Mouse (Mus musculus): ENCODE results near the gene Aldh1l1. TPM values are rescaled to one million over a fixed set of nuclear protein-coding genes. Genes with fewer than 3 reads are reported as not detected.
"Not testable (repeated sequence)": the region's sequence is repeated elsewhere in the genome, so short reads cannot be mapped to it uniquely, and the experiment has no call there.

The Aldh1l1 gene
- polyA plus RNA-seq, 1 experiment from 2014 or later, result 1.2 TPM

- H3K9me3 ChIP-seq (replicated peaks; ENCODE audit: control insufficient read depth, low read length), result no peaks in the 10 kb centered on the region
- no peaks in the 10 kb centered on the region; the same call in 1 of the 2 replicates for H3K36me3 ChIP-seq (ENCODE audit: control insufficient read depth, insufficient read depth, low read length)
- no peaks in the 10 kb centered on the region for H3K27me3 ChIP-seq (ENCODE audit: control insufficient read depth, insufficient read depth, low read length)
- no peak overlapping the region for H3K4me3 ChIP-seq (ENCODE audit: low read depth, low read length)
- H3K9ac ChIP-seq (ENCODE audit: low read depth, low read length), result no peak overlapping the region
- H3K4me1 ChIP-seq (ENCODE audit: control insufficient read depth, insufficient read depth, low read length), result no peaks in the 10 kb centered on the region; the same call in 1 of the 2 replicates
- WGBS (ENCODE audit: insufficient replicate concordance), result 81% methylated on average over 6 of the region's 6 CpGs
- no peak overlapping the region for H3K27ac ChIP-seq (ENCODE audit: low read depth, low read length)
- no peak overlapping the region for H3K4me2 ChIP-seq
- no peak for ATAC-seq (replicated peaks; ENCODE audit: insufficient number of reproducible peaks, low FRiP score, low TSS enrichment)
Observed at GRCm38 (mm10) chr6:90629506-90629905, 143.3 kb downstream of the Aldh1l1 start.

- Histone ChIP-seq H3K9ac (ENCODE audit: low read depth, low read length) (no peak overlapping the region), H3K27me3 (ENCODE audit: control insufficient read depth, insufficient read depth, low read length) (no peaks in the 10 kb centered on the region), H3K36me3 (ENCODE audit: control insufficient read depth, insufficient read depth, low read length) (no peaks in the 10 kb centered on the region; the same call in 1 of the 2 replicates), H3K4me2 (no peak overlapping the region), H3K4me1 (ENCODE audit: control insufficient read depth, insufficient read depth, low read length) (no peaks in the 10 kb centered on the region), H3K27ac (ENCODE audit: low read depth, low read length) (no peak overlapping the region), H3K9me3 (replicated peaks; ENCODE audit: control insufficient read depth, low read length) (no peaks in the 10 kb centered on the region), H3K4me3 (ENCODE audit: low read depth, low read length) (no peak overlapping the region)
- ATAC-seq (replicated peaks; ENCODE audit: insufficient number of reproducible peaks, low FRiP score, low TSS enrichment), result no peak
- WGBS (ENCODE audit: insufficient replicate concordance), result 84% methylated on average over 7 of the region's 7 CpGs
Observed at GRCm38 (mm10) chr6:90630427-90630826, 144.2 kb downstream of the Aldh1l1 start.

DNA sequence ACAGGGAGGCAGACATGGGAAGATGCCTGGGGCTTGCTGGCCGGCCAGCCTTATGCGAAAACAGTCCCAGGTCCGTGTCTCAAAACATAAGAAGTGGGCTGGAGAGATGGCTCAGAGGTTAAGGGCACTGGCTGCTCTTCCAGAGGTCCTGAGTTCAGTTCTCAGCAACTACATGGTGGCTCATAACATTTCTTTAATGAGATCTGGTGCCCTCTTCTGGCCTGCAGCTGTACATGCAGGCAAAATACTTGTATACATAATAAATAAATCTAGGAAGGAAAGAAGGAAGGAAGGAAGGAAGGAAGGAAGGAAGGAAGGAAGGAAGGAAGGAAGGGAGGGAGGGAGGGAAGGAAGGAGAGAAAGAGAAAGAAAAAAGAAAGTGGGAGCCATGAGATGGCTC lies 146.3 kb downstream of the Aldh1l1 start:
- H3K4me3 ChIP-seq (ENCODE audit: low read depth, low read length); H3K27me3 ChIP-seq (ENCODE audit: control insufficient read depth, insufficient read depth, low read length); H3K9ac ChIP-seq (ENCODE audit: low read depth, low read length); H3K9me3 ChIP-seq (replicated peaks; ENCODE audit: control insufficient read depth, low read length); H3K36me3 ChIP-seq (ENCODE audit: control insufficient read depth, insufficient read depth, low read length); H3K27ac ChIP-seq (ENCODE audit: low read depth, low read length); H3K4me2 ChIP-seq; ATAC-seq (replicated peaks; ENCODE audit: insufficient number of reproducible peaks, low FRiP score, low TSS enrichment); H3K4me1 ChIP-seq (ENCODE audit: control insufficient read depth, insufficient read depth, low read length): not testable (repeated sequence)
- 76% methylated on average over 3 of the region's 3 CpGs for WGBS (ENCODE audit: insufficient replicate concordance)

DNA sequence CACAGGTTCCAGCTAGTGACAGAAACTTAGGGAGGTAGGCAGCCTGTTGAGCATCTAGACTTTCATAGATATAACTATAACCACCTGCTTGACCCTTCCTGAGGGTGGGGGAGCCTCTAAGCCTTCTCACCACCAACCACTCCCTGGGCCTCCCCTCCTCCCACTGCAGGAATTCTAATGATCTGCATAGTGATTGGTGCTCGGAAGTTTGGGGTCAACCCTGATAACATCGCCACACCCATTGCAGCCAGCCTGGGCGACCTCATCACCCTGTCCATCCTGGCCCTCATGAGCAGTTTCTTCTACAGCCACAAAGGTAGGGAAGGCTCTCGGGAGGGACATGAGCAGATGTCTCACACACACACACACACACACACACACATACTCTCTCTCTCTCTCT lies 148.9 kb downstream of the Aldh1l1 start:
- Histone ChIP-seq H3K4me1 (ENCODE audit: control insufficient read depth, insufficient read depth, low read length) (no peaks in the 10 kb centered on the region), H3K27ac (ENCODE audit: low read depth, low read length) (no peak overlapping the region), H3K4me3 (ENCODE audit: low read depth, low read length) (no peak overlapping the region), H3K36me3 (ENCODE audit: control insufficient read depth, insufficient read depth, low read length) (no peaks in the 10 kb centered on the region), H3K27me3 (ENCODE audit: control insufficient read depth, insufficient read depth, low read length) (no peaks in the 10 kb centered on the region), H3K9me3 (replicated peaks; ENCODE audit: control insufficient read depth, low read length) (no peaks in the 10 kb centered on the region), H3K9ac (ENCODE audit: low read depth, low read length) (no peak overlapping the region), H3K4me2 (no peak overlapping the region)
- ATAC-seq (replicated peaks; ENCODE audit: insufficient number of reproducible peaks, low FRiP score, low TSS enrichment), result no peak
- WGBS (ENCODE audit: insufficient replicate concordance), result 35% methylated on average over 4 of the region's 4 CpGs

GRCm38 (mm10) chr6:90635611-90636010 lies 149.4 kb downstream of the Aldh1l1 start:
- H3K4me1 ChIP-seq (ENCODE audit: control insufficient read depth, insufficient read depth, low read length), result no peaks in the 10 kb centered on the region
- H3K9me3 ChIP-seq (replicated peaks; ENCODE audit: control insufficient read depth, low read length), result no peaks in the 10 kb centered on the region
- no peak overlapping the region for H3K27ac ChIP-seq (ENCODE audit: low read depth, low read length)
- H3K36me3 ChIP-seq (ENCODE audit: control insufficient read depth, insufficient read depth, low read length), result no peaks in the 10 kb centered on the region
- 76% methylated on average over 3 of the region's 3 CpGs for WGBS (ENCODE audit: insufficient replicate concordance)
- H3K4me2 ChIP-seq, result no peak overlapping the region
- H3K4me3 ChIP-seq (ENCODE audit: low read depth, low read length), result no peak overlapping the region
- no peak for ATAC-seq (replicated peaks; ENCODE audit: insufficient number of reproducible peaks, low FRiP score, low TSS enrichment)
- no peaks in the 10 kb centered on the region for H3K27me3 ChIP-seq (ENCODE audit: control insufficient read depth, insufficient read depth, low read length)
- no peak overlapping the region for H3K9ac ChIP-seq (ENCODE audit: low read depth, low read length)

- no peaks in the 10 kb centered on the region for H3K9me3 ChIP-seq (replicated peaks; ENCODE audit: control insufficient read depth, low read length)
- no peak overlapping the region for H3K9ac ChIP-seq (ENCODE audit: low read depth, low read length)
- no peak for ATAC-seq (replicated peaks; ENCODE audit: insufficient number of reproducible peaks, low FRiP score, low TSS enrichment)
- WGBS (ENCODE audit: insufficient replicate concordance), result 79% methylated on average over 3 of the region's 3 CpGs
- no peaks in the 10 kb centered on the region for H3K27me3 ChIP-seq (ENCODE audit: control insufficient read depth, insufficient read depth, low read length)
- no peak overlapping the region for H3K27ac ChIP-seq (ENCODE audit: low read depth, low read length)
- H3K36me3 ChIP-seq (ENCODE audit: control insufficient read depth, insufficient read depth, low read length), result no peaks in the 10 kb centered on the region; the same call in 1 of the 2 replicates
- no peaks in the 10 kb centered on the region for H3K4me1 ChIP-seq (ENCODE audit: control insufficient read depth, insufficient read depth, low read length)
- H3K4me2 ChIP-seq, result no peak overlapping the region
- H3K4me3 ChIP-seq (ENCODE audit: low read depth, low read length), result no peak overlapping the region
Observed at GRCm38 (mm10) chr6:90643057-90643456, 156.8 kb downstream of the Aldh1l1 start.

GRCm38 (mm10) chr6:90644965-90645364 lies 158.7 kb downstream of the Aldh1l1 start:
- no peak overlapping the region for H3K9ac ChIP-seq (ENCODE audit: low read depth, low read length)
- H3K4me1 ChIP-seq (ENCODE audit: control insufficient read depth, insufficient read depth, low read length), result no peaks in the 10 kb centered on the region
- WGBS (ENCODE audit: insufficient replicate concordance), result 77% methylated on average over 4 of the region's 4 CpGs
- H3K27ac ChIP-seq (ENCODE audit: low read depth, low read length), result no peak overlapping the region
- no peak overlapping the region for H3K4me2 ChIP-seq
- ATAC-seq (replicated peaks; ENCODE audit: insufficient number of reproducible peaks, low FRiP score, low TSS enrichment), result no peak
- H3K36me3 ChIP-seq (ENCODE audit: control insufficient read depth, insufficient read depth, low read length), result no peaks in the 10 kb centered on the region; the same call in 1 of the 2 replicates
- H3K27me3 ChIP-seq (ENCODE audit: control insufficient read depth, insufficient read depth, low read length), result no peaks in the 10 kb centered on the region
- no peak overlapping the region for H3K4me3 ChIP-seq (ENCODE audit: low read depth, low read length)
- H3K9me3 ChIP-seq (replicated peaks; ENCODE audit: control insufficient read depth, low read length), result no peaks in the 10 kb centered on the region

- ATAC-seq (replicated peaks; ENCODE audit: insufficient number of reproducible peaks, low FRiP score, low TSS enrichment), result no peak
- WGBS (ENCODE audit: insufficient replicate concordance), result 89% methylated on average over 6 of the region's 6 CpGs
Observed at GRCm38 (mm10) chr6:90648391-90648790, 162.2 kb downstream of the Aldh1l1 start.

GRCm38 (mm10) chr6:90649279-90649678 lies 163.1 kb downstream of the Aldh1l1 start:
- H3K36me3 ChIP-seq (ENCODE audit: control insufficient read depth, insufficient read depth, low read length), result no peaks in the 10 kb centered on the region; the same call in 1 of the 2 replicates
- no peak overlapping the region for H3K27ac ChIP-seq (ENCODE audit: low read depth, low read length)
- no peak overlapping the region for H3K9ac ChIP-seq (ENCODE audit: low read depth, low read length)
- WGBS (ENCODE audit: insufficient replicate concordance), result 58% methylated on average over 4 of the region's 4 CpGs
- H3K4me2 ChIP-seq, result no peak overlapping the region
- no peak for ATAC-seq (replicated peaks; ENCODE audit: insufficient number of reproducible peaks, low FRiP score, low TSS enrichment)
- no peaks in the 10 kb centered on the region for H3K27me3 ChIP-seq (ENCODE audit: control insufficient read depth, insufficient read depth, low read length)
- no peaks in the 10 kb centered on the region for H3K4me1 ChIP-seq (ENCODE audit: control insufficient read depth, insufficient read depth, low read length)
- no peak overlapping the region for H3K4me3 ChIP-seq (ENCODE audit: low read depth, low read length)
- H3K9me3 ChIP-seq (replicated peaks; ENCODE audit: control insufficient read depth, low read length), result no peaks in the 10 kb centered on the region

More at GRCm38 (mm10) chr6:90648391-90648790, 162.2 kb downstream of the Aldh1l1 start:
- Histone ChIP-seq H3K27ac (ENCODE audit: low read depth, low read length) (no peak overlapping the region), H3K9me3 (replicated peaks; ENCODE audit: control insufficient read depth, low read length) (no peaks in the 10 kb centered on the region), H3K27me3 (ENCODE audit: control insufficient read depth, insufficient read depth, low read length) (no peaks in the 10 kb centered on the region), H3K4me3 (ENCODE audit: low read depth, low read length) (no peak overlapping the region), H3K4me1 (ENCODE audit: control insufficient read depth, insufficient read depth, low read length) (no peaks in the 10 kb centered on the region), H3K36me3 (ENCODE audit: control insufficient read depth, insufficient read depth, low read length) (no peaks in the 10 kb centered on the region; the same call in 1 of the 2 replicates), H3K4me2 (no peak overlapping the region), H3K9ac (ENCODE audit: low read depth, low read length) (no peak overlapping the region)

Data from heart, embryonic 11.5 days (tissue).